Mouse (Mus musculus) kidney, postnatal 10 days (tissue): ENCODE data around the gene Myo15.
"Not testable (repeated sequence)": the region's sequence is repeated elsewhere in the genome, so short reads cannot be mapped to it uniquely, and the experiment has no call there.

Experiments used
- DNase-seq: peaks from one replicate; pipeline ENCODE4 v3.0.0; 2021; ENCODE audit warnings: mixed read lengths

Myo15 gene

GRCm38 (mm10) chr11:60508950-60509349, 39.8 kb downstream of the Myo15 start:
- DNase-seq: peak; percentile 19

GRCm38 (mm10) chr11:60509500-60509899, 40.4 kb downstream of the Myo15 start:
- peak; percentile 30 for DNase-seq

GRCm38 (mm10) chr11:60511893-60512292, 42.8 kb downstream of the Myo15 start:
- DNase-seq: no peak

GRCm38 (mm10) chr11:60512520-60512919, 43.4 kb downstream of the Myo15 start:
- DNase-seq: no peak

GRCm38 (mm10) chr11:60514941-60515340, 45.8 kb downstream of the Myo15 start:
- DNase-seq: no peak

GRCm38 (mm10) chr11:60518305-60518704, 49.2 kb downstream of the Myo15 start:
- DNase-seq: no peak

GRCm38 (mm10) chr11:60522027-60522426, 52.9 kb downstream of the Myo15 start:
- no peak for DNase-seq

- DNase-seq: no peak
Observed at GRCm38 (mm10) chr11:60522661-60523365, 53.7 kb downstream of the Myo15 start.

GRCm38 (mm10) chr11:60526461-60526860, 57.3 kb downstream of the Myo15 start:
- peak; percentile 54 for DNase-seq

GRCm38 (mm10) chr11:60535676-60536075, 66.5 kb downstream of the Myo15 start:
- no peak for DNase-seq

- peak; percentile 34 for DNase-seq
Observed at GRCm38 (mm10) chr11:60536180-60536858, 67.2 kb downstream of the Myo15 start, which contains the start of gene Alkbh5. Gene Alkbh5, plus strand, starts transcription at chr11:60536381.

- DNase-seq: peak; percentile 96
Observed at GRCm38 (mm10) chr11:60536859-60537467, 67.8 kb downstream of the Myo15 start.

GRCm38 (mm10) chr11:60537468-60538347, 68.6 kb downstream of the Myo15 start:
- DNase-seq: peak; percentile 98

GRCm38 (mm10) chr11:60538371-60539281, 69.5 kb downstream of the Myo15 start:
- peak; percentile 61 for DNase-seq

- DNase-seq: no peak
Observed at GRCm38 (mm10) chr11:60539540-60539939, 70.4 kb downstream of the Myo15 start.

- DNase-seq: peak; percentile 57
Observed at GRCm38 (mm10) chr11:60540002-60540610, 71.0 kb downstream of the Myo15 start.

GRCm38 (mm10) chr11:60540761-60541160, 71.6 kb downstream of the Myo15 start:
- no peak for DNase-seq

- DNase-seq: no peak
Observed at GRCm38 (mm10) chr11:60541831-60542230, 72.7 kb downstream of the Myo15 start.

GRCm38 (mm10) chr11:60543211-60543610, 74.1 kb downstream of the Myo15 start:
- DNase-seq: not testable (repeated sequence)

GRCm38 (mm10) chr11:60545433-60545832, 76.3 kb downstream of the Myo15 start:
- DNase-seq: no peak

GRCm38 (mm10) chr11:60548112-60548511, 79.0 kb downstream of the Myo15 start:
- DNase-seq: no peak
